Mouse (Mus musculus) kidney, adult 2 months (tissue): ENCODE data around the gene Enpp1.

Source experiments
- CTCF ChIP-seq: fragments of 200-500 bp; conservative IDR thresholded peaks from 2 replicates; pipeline ENCODE4 v1.5.1; 2011; ENCODE audit warnings: low read depth, mild to moderate bottlenecking, control low read depth, low read length, moderate library complexity, mixed read lengths; ENCODE audit not compliant: insufficient read depth, insufficient read length
- POLR2A ChIP-seq: fragments of 200-500 bp; IDR thresholded peaks from one replicate; pipeline ENCODE4 v1.6.1; 2011; ENCODE audit warnings: low read depth, low read length, control low read depth

DNA sequence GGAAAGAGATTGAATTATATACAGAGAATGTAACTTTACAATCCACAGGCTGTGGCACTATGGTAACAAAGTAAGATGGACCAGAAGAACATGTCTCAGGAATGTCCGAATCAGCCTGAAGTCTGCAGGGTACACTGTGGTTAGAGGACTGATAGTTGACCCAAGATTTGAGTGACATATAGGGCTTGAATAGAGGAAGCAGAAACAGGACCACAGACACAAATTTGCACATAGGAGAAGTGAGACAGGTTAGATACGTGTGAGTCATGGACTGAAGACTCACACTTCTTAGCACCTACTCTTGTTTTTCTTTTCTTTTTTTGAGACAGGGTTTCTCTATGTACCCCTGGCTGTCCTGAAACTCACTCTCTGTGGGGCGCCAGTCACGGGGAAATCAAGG is 15.5 kb upstream of the Enpp1 start:
- TF ChIP-seq CTCF: no peak
- no peak for TF ChIP-seq POLR2A
